Mouse (Mus musculus) kidney, postnatal 10 days (tissue): Measurements from ENCODE around the gene Adamts8.

Experiments
- DNase-seq: peaks from one replicate; pipeline ENCODE4 v3.0.0; 2021; ENCODE audit warnings: mixed read lengths

Gene Adamts8

DNA sequence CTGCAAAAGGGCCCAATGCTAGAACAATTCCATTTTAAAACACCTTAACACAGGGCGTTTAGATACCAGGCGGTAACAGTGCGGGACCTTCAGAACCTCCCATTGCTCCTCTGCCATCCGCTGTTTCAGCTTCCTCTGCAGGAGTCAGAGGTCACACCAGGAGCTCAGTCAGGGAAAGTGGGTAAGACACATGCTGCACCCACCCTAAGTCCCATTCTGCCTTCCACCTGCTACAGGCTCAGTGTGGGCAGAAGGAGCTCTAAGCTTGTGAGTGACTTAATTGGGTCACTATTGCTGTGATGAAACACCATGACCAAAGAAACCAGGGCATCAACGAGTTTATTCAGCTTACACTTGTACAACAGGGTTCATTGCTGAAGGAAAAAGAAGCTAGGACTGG, 50.7 kb downstream of the Adamts8 start:
- DNase-seq: no peak

DNA sequence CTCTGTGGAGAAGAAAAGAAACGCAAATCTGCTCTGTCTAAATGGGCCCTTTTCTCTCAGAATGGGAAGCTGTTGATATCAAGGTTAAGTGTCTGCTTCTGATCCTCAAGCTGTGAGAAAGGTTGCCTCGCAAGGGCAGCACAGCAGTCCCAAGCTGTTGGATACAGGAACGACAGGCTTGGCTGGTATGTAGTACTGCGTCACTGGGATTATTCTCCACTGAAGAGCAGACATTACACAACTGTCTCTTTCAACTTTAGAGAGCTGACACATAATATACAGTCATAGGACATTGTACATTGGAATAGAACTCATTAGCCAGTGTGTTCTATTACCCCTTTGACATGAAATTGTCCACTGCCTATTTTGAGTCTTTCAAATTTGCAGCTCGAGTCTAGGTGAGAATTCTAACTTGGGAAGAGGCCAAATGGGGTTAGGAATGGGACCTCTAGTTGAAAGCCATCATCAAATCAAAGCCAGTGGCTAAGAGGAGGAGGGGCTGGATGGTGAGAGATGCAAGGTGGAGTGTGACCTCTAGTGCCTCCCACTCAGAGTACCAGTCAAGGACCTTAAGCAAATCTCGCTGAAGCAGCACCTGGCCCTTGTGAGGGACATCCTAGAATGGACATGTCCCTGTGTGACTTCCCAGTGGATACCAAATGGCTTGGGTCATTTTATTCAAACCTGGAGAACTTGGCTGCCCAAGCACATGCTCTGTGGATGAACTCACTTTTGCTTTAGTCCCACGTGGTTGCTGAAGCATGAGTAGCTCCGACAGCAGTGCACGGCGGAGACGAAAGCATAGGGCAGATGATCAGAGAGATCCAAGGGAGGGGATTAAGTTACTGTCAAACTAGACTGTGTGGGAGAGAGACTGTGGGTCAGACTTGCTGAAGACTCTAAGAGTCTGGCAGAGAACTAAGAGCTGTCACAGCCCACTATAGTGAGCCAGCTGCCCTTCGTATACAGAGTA, 54.5 kb downstream of the Adamts8 start:
- DNase-seq: peak; percentile 16

DNA sequence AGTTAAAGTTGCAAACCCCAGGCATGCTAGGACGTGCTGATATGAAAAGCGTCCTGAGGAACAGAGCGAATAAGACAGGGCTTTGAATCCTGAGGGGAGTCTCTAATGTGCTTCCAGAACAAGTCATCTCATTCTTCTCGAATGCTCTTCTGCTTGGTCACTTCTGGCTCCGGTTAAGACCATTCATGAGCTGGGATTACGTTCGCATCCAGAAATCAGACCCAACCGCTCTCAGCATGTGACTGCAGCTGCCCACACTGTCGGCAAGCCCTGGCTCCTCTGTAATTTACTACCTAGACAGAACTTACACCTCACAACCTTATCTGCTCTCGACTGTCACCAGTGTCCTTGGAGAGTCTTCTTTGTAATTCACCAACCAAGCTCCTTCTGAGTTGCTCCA, 58.3 kb downstream of the Adamts8 start:
- DNase-seq: no peak

DNA sequence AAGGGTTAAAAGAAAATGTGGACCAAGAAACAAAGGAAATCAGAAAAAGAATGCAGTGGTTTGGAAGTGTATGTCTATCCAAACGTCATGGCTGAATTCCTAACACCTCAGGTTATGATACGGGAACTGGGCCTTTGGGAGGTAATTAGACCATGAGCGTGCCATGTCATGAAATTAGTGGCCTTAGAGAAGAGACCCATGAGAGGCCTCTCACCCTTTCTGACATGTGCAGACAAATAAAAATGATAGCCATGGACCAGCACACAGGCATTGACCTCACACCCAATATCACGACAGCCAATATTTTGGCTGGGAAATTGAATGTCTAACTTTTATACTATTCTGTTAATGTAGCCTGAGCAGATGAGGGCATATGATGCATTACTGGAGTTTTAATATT, 60.2 kb downstream of the Adamts8 start:
- no peak for DNase-seq

DNA sequence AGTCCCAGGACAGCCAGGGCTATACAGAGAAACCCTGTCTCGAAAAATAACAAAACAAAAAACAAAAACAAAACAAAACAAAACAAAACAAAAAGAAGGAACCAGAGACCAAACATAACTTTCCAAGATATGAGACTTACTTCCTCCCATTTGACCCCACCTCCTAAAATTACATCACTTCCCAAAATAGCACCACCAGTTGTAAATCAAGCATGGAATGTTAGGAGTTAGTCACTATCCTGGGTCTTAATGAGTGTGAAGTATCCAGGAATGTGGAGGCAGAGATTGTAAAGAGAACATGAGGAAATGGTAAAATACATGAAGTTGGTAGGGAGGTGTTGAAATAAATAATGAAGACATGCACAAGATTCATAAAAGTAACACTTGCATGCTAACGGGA, 67.0 kb downstream of the Adamts8 start:
- no peak for DNase-seq

DNA sequence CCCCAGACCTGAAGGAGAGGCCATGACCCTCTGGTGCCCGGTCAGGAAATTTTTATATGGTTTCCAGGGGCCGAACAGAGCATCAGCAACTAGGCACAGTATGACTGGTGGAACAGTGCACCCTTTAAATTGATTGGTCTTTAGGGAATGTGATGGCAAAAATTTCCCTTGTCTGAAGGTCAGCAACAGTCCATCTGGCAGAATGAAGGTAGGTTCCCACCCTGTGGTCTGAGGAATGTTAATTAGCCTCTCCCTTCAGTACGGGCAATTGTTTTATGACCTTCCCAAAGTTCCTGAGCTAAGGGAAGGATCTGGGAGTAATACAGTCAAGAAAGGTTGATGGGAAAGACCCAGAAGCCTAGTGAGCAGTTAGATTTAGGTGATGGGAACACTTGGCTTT, 67.7 kb downstream of the Adamts8 start:
- DNase-seq: no peak

DNA sequence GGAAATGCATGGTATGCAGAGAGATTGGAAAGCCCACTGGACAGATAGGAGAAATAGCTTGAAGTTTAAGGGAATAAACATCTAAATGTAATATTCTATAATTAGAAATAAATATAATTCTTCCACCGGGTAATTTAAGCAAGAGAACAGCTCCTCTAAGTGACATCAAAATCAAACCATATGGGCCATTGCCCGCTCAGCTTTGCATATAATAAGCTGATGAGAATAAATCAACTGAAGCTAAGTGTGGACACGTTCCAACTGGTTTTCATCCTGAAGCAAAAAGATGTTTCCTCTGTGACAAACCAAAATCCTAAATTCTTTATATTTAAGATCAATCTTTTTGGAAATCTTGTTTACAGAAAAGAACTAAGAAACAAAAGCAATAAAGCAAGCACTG, 68.4 kb downstream of the Adamts8 start:
- no peak for DNase-seq

DNA sequence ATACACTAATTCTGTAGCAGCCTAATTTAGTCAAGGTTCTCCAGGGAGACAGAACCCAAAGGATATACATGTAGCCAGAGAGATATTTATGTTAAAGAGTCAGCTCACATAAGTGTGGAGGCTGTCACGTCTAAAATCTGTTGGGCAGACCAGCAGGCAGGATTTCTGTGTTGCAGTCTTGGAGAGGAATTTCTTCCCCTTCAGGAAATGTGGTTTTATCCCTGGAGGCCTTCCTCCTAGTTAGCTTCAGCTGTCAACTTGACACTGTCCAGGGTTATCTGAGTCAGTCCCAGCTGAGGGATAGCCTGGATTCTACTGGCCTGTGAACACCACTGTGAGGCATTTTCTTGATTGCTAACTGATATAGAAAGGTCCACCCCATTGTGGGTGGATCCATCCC, 69.2 kb downstream of the Adamts8 start:
- peak; percentile 10 for DNase-seq

DNA sequence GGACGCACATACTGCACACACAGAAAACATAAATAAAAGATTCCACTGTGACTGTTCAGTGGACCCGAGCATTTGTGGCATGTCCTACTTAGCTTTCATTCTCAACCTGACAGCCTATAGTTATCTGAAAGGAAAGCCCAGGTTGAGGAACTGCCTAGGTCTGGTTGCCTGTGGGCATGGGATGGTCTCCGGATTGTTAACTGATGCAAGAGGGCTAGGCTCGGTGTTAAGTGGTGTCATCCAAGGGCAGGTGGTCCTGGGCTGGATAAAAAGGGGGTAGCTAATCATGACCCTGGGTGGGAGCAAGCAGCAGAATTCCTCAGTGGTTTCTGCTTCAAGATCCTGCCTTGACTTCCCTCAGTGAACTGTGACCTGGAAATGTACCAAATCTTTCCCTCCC, 70.3 kb downstream of the Adamts8 start:
- DNase-seq: no peak

DNA sequence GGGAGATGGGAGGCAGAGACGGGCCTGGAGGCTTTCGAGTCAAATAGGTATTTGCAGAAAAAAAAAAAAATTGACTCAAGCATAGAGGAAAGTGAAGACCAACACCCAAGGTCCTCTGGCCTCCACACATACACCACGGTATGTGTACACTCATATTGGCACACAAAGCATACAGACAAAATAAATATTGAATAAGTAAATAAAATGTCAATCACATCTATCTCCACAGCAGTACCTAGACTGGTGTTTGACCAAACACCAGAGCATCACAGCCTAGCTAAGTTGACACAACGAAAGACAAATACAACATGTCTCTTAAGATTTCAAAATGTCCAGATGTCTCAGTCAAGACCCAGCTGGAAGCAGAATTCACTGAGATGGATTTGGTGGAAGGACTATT, 71.1 kb downstream of the Adamts8 start:
- no peak for DNase-seq
